Mouse (Mus musculus) fat pad, adult 2 months (tissue): ENCODE measurements around the gene Gucy2d.
A peak's percentile ranks its signal among the peaks of the same experiment; 100 is the strongest.

ENCODE experiments used
- DNase-seq: peaks from one replicate; pipeline ENCODE4 v3.0.0-alpha.2; 2011; ENCODE audit warnings: low read depth, low spot score; ENCODE audit errors: extremely low read depth

The Gucy2d gene

DNA sequence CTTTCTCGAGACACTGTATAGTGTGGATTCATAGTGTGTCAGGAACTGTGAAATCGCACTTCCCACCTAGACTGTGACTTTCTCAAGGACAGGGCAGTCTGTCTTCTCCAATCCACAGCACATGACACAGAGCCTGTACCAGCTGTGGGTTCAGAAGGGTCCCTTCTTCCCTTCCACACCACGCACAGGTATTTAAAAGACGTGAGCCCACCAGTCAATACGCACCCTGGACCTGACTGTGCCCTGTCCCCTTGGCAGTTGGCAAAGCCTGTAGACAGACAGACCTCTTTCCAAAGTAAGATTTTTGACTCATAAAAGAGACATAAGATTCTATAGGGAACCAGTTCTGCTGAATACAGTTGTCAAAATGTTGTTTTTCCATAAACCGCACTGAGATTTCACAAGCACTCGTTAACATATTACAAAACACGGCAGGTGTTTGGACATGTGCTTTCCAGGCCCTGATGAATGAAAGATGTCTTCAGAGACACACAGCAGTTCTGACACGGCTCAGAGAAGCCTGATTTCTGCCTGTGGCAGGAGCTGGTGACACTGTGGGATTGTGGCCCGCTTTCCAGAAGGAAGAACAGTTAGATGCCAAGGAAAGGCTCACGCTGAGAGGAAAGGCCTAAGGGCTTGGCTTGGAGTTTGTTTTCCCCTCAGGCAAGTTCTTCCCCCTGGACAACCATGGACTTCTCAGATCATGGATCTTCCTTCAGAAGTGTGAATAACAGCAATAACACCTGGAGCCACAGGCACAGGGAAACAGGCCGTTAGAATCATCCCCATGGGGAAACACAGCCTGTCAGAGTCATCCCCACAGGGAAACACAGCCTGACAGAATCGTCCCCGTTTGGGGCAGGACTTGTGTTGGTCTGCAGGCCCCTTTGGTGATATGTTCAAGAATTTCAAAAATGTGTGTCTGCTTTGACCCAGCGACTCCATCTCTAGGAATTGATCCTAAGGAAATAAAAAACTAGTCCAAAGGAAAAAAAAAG, 71.0 kb downstream of the Gucy2d start:
- DNase-seq, result peak; percentile 45

GRCm38 (mm10) chr7:98513251-98513650, 73.0 kb downstream of the Gucy2d start:
- no peak for DNase-seq

DNA sequence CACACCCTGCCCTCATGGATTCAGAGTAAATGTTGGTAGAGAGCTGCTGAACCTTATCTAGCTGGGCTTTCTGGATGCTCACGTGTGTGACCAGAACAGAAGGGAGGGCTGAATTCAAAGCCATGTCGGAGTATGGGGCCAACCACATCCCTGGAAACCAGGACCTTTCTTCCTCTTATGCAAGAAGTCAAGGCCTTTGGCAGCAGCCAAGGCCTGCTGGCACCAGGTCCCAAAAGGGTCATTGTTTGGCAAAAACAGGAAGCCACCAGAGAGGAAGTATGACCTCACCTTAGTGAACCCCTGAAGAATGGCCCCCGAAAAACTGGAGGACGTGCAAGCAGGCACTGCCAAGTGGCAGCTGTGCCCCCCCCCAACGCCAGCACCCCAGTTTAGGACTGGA, 82.4 kb downstream of the Gucy2d start:
- DNase-seq, result no peak

DNA sequence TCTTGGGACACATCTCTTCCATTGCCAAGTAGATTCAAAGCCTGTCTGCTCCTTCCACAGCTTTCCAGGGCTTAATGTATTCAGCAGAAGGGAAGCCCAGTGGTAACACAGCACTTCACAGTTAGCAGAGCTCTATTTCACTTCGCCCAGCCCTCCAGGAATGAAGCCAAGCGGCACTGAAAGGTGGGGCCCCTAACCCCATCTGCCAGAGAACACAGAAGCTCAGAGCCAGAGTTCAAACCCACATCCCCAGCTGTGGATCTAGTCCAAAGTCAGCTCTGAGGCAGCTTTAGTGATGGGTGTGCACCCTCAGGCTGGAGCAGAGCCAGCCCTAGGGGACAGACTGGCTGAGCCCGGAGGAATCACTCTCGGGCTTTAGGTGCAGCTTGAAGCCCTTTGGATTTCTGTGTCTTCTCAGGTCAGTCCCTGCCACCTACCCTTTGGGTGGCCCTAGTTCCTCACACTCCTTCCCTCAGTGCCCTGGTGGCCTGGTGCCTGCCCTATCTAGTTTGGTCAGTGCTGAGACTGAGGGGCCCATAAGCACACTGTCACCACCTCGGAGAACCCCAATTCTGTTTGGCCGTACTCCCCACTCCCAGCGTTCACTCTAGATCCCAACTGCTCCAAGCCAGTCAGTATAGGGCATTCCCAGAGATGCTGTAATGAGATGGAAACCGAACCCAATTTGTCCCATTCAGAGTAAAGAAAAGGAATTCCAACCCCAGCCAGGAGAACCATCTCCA, 83.0 kb downstream of the Gucy2d start:
- DNase-seq, result no peak

- DNase-seq, result no peak
Observed at GRCm38 (mm10) chr7:98523813-98524361, 83.7 kb downstream of the Gucy2d start.

- no peak for DNase-seq
Observed at GRCm38 (mm10) chr7:98524401-98524800, 84.2 kb downstream of the Gucy2d start.

- DNase-seq, result no peak
Observed at GRCm38 (mm10) chr7:98524869-98525699, 84.9 kb downstream of the Gucy2d start.
